In genomic region chr5:101680338-101680737, GRCm38 (mm10) we compare ENCODE assay signal across 23 mouse cellular contexts. TPM values are rescaled to one million over a fixed set of nuclear protein-coding genes. Genes with fewer than 3 reads are reported as not detected.
DNase-seq lines count a peak whose midpoint lies in the region; ATAC-seq and TF ChIP-seq lines count a peak whose summit lies in the region.
"Had no signal": no experiment of that assay in that cellular context is flagged by ENCODE, and none has a peak within 500 bp of the region (broad histone marks: within the 10 kb centered on the region; RNA-seq: fewer than 3 reads in every experiment).

No protein-coding gene starts in this region.

- H3K36me3 ChIP-seq in intestine, embryonic 15.5 days, result no peaks in the 10 kb centered on the region
- H3K36me3 ChIP-seq in intestine, embryonic 16.5 days (ENCODE audit: control insufficient read depth, insufficient read depth, low read length), result no peaks in the 10 kb centered on the region
- no peaks in the 10 kb centered on the region for H3K36me3 ChIP-seq in intestine, postnatal 0 days (ENCODE audit: control insufficient read depth, insufficient read depth)
- H3K36me3 ChIP-seq: G1E had no signal

- WGBS in intestine, embryonic 15.5 days, result 59% methylated on average over 6 of the region's 6 CpGs
- 65% methylated on average over 6 of the region's 6 CpGs for WGBS in intestine, embryonic 16.5 days
- 39% methylated on average over 6 of the region's 6 CpGs for WGBS in intestine, postnatal 0 days

- H3K9me3 ChIP-seq in intestine, embryonic 15.5 days, result no peaks in the 10 kb centered on the region
- H3K9me3 ChIP-seq in intestine, embryonic 16.5 days (ENCODE audit: control insufficient read depth, low read length), result no peaks in the 10 kb centered on the region
- no peaks in the 10 kb centered on the region for H3K9me3 ChIP-seq in intestine, postnatal 0 days (ENCODE audit: control insufficient read depth)

- no peak for DNase-seq in heart, adult 11 months
- DNase-seq in ovary, adult 18-20 months (ENCODE audit: low spot score), result no peak
- no peak for DNase-seq in MN1 (ENCODE audit: low spot score)
- DNase-seq: adrenal gland, adult 2 months; adrenal gland, adult 8-10 months; adrenal gland, postnatal 10 days; adrenal gland, postnatal 14 days; adrenal gland, postnatal 25 days; adrenal gland, postnatal 36 days; B cell, adult 2 months; cerebellum, adult 11 months; cerebellum, adult 11-12 months; cerebellum, adult 18-20 months; cerebellum, adult 2 months had no signal

- H3K27ac ChIP-seq in intestine, embryonic 15.5 days, result no peak overlapping the region
- no peak overlapping the region for H3K27ac ChIP-seq in intestine, embryonic 16.5 days (ENCODE audit: low read length)
- no peak overlapping the region for H3K27ac ChIP-seq in intestine, postnatal 0 days (ENCODE audit: low read depth, low read length)

- ATAC-seq in intestine, embryonic 15.5 days, result peak; percentile 36; the same call in 1 of the 2 replicates
- ATAC-seq in intestine, embryonic 16.5 days, result peak; percentile 65
- ATAC-seq in intestine, postnatal 0 days, result peak; percentile 81
- ATAC-seq: activated CD4-positive, CD25-positive, alpha-beta regulatory T cell, adult 4 months; CD4-positive, CD25-positive, alpha-beta regulatory T cell, adult 4 months; Patski had no signal

- H3K9ac ChIP-seq in intestine, embryonic 15.5 days, result no peak overlapping the region
- H3K9ac ChIP-seq in intestine, embryonic 16.5 days (ENCODE audit: low read depth, low read length), result no peak overlapping the region
- H3K9ac ChIP-seq in intestine, postnatal 0 days (ENCODE audit: low read depth, low read length), result no peak overlapping the region

- no peak overlapping the region for H3K4me2 ChIP-seq in intestine, embryonic 15.5 days (replicated peaks)
- H3K4me2 ChIP-seq in intestine, embryonic 16.5 days (ENCODE audit: low read depth, low read length), result no peak overlapping the region
- H3K4me2 ChIP-seq in intestine, postnatal 0 days (replicated peaks; ENCODE audit: low read depth), result no peak overlapping the region

- H3K4me1 ChIP-seq in intestine, embryonic 15.5 days (replicated peaks), result no peaks in the 10 kb centered on the region
- no peaks in the 10 kb centered on the region for H3K4me1 ChIP-seq in intestine, embryonic 16.5 days (ENCODE audit: control insufficient read depth, insufficient read depth, low read length)
- H3K4me1 ChIP-seq in intestine, postnatal 0 days (replicated peaks; ENCODE audit: control insufficient read depth, insufficient read depth, low read length), result no peaks in the 10 kb centered on the region

- TF ChIP-seq CTCF in intestine, postnatal 0 days (IDR thresholded peaks at IDR 0.05; ENCODE audit: low read depth), result no peak

- no peaks in the 10 kb centered on the region for H3K27me3 ChIP-seq in intestine, embryonic 15.5 days (replicated peaks)
- H3K27me3 ChIP-seq in intestine, embryonic 16.5 days (replicated peaks; ENCODE audit: control insufficient read depth, insufficient read depth, low read length), result no peaks in the 10 kb centered on the region
- peaks cover 2% of the 10 kb centered on the region; the same call in 1 of the 2 replicates for H3K27me3 ChIP-seq in intestine, postnatal 0 days (replicated peaks; ENCODE audit: control insufficient read depth, insufficient read depth, low read length)
- H3K27me3 ChIP-seq: CH12.LX had no signal

- no peak overlapping the region for H3K4me3 ChIP-seq in intestine, embryonic 15.5 days (replicated peaks)
- H3K4me3 ChIP-seq in intestine, embryonic 16.5 days (ENCODE audit: low read length), result no peak overlapping the region
- no peak overlapping the region for H3K4me3 ChIP-seq in intestine, postnatal 0 days (ENCODE audit: low read depth, low read length)

RNA-seq across cellular contexts. Expression of gene Nkx6-1, which starts 15.5 kb away (rescaled TPM):
- 1.5 and 1.9 TPM in 2 replicates for polyA plus RNA-seq in intestine, embryonic 15.5 days (2015; fragmentation: Nextera tagmentation; extraction: Ambion mirVana)
- 0.20 and 0.32 TPM in 2 replicates for polyA plus RNA-seq in intestine, embryonic 16.5 days (2015; fragmentation: Nextera tagmentation; extraction: Ambion mirVana)
- not detected in 2 replicates for polyA plus RNA-seq in intestine, postnatal 0 days (2015; fragmentation: Nextera tagmentation; extraction: Ambion mirVana)
- polyA plus RNA-seq: activated CD4-positive, CD25-positive, alpha-beta regulatory T cell, adult 4 months; adrenal gland, adult 2 months; C2C12; CD4-positive, CD25-positive, alpha-beta regulatory T cell, adult 4 months; G1E; Patski had no signal
